Mouse (Mus musculus): ENCODE measurements around the gene Map3k19. TPM values are rescaled to one million over a fixed set of nuclear protein-coding genes. Genes with fewer than 3 reads are reported as not detected.

The Map3k19 gene
- polyA plus RNA-seq, 1 experiment from 2014 or later, result 0.88 TPM

GRCm38 (mm10) chr1:127773198-127773802 lies 81.5 kb downstream of the Map3k19 start:
- no peaks in the 10 kb centered on the region for H3K9me3 ChIP-seq (ENCODE audit: control insufficient read depth, low read length)
- H3K36me3 ChIP-seq (ENCODE audit: control insufficient read depth, insufficient read depth, low read length), result no peaks in the 10 kb centered on the region
- no peaks in the 10 kb centered on the region for H3K27me3 ChIP-seq (ENCODE audit: control insufficient read depth, insufficient read depth, low read length)
- H3K27ac ChIP-seq (ENCODE audit: low read depth, low read length), result peak overlapping the region; percentile 78
- peak; percentile 44 for ATAC-seq (ENCODE audit: low read depth)
- H3K4me3 ChIP-seq (ENCODE audit: low read depth, low read length), result peak overlapping the region; percentile 89
- peak overlapping the region; percentile 67 for H3K4me2 ChIP-seq (ENCODE audit: low read depth, low read length)
- 3% methylated on average over 14 of the region's 14 CpGs for WGBS
- peak overlapping the region; percentile 58 for H3K9ac ChIP-seq (replicated peaks; ENCODE audit: low read depth, low read length)
- H3K4me1 ChIP-seq (ENCODE audit: control insufficient read depth, insufficient read depth, low read length), result peaks cover 17% of the 10 kb centered on the region

DNA sequence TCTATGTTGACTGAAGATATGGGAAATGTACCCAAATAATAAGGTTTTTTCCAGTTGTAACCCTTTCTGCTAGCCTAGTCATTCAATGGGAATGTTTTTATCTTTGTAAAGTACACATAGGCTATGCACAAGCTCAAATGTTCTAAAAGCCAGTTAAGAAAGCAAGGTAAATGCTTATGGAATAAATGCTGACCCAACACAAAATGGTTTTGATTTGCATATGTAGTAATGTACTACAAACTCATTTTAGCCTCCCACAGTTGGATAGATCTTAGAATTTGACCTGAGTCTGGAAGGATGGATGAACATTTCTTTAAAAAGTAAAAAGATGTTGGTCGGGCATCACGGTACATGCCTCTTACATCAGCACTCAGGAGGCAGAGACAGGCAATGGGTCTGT lies 88.1 kb downstream of the Map3k19 start:
- Histone ChIP-seq H3K9me3 (ENCODE audit: control insufficient read depth, low read length) (no peaks in the 10 kb centered on the region), H3K4me3 (ENCODE audit: low read depth, low read length) (no peak overlapping the region), H3K27me3 (ENCODE audit: control insufficient read depth, insufficient read depth, low read length) (no peaks in the 10 kb centered on the region), H3K27ac (ENCODE audit: low read depth, low read length) (no peak overlapping the region), H3K4me1 (ENCODE audit: control insufficient read depth, insufficient read depth, low read length) (no peaks in the 10 kb centered on the region), H3K36me3 (ENCODE audit: control insufficient read depth, insufficient read depth, low read length) (no peaks in the 10 kb centered on the region), H3K9ac (replicated peaks; ENCODE audit: low read depth, low read length) (no peak overlapping the region), H3K4me2 (ENCODE audit: low read depth, low read length) (no peak overlapping the region)
- no peak for ATAC-seq (ENCODE audit: low read depth)
- WGBS, result 92% methylated on average over 2 of the region's 2 CpGs

GRCm38 (mm10) chr1:127765468-127765867 lies 89.4 kb downstream of the Map3k19 start:
- H3K9me3 ChIP-seq (ENCODE audit: control insufficient read depth, low read length), result no peaks in the 10 kb centered on the region
- 48% methylated on average over 2 of the region's 2 CpGs for WGBS
- no peaks in the 10 kb centered on the region for H3K4me1 ChIP-seq (ENCODE audit: control insufficient read depth, insufficient read depth, low read length)
- H3K4me3 ChIP-seq (ENCODE audit: low read depth, low read length), result no peak overlapping the region
- no peak overlapping the region for H3K9ac ChIP-seq (replicated peaks; ENCODE audit: low read depth, low read length)
- no peaks in the 10 kb centered on the region for H3K36me3 ChIP-seq (ENCODE audit: control insufficient read depth, insufficient read depth, low read length)
- no peaks in the 10 kb centered on the region for H3K27me3 ChIP-seq (ENCODE audit: control insufficient read depth, insufficient read depth, low read length)
- no peak overlapping the region for H3K27ac ChIP-seq (ENCODE audit: low read depth, low read length)
- no peak overlapping the region for H3K4me2 ChIP-seq (ENCODE audit: low read depth, low read length)
- ATAC-seq (ENCODE audit: low read depth), result no peak

Other genes starting within 250 kb of the Map3k19 start
- 57.8 and 64.5 TPM in 2 replicates for gene Tmem163, start 175.5 kb downstream of the Map3k19 start, polyA plus RNA-seq (2014; fragmentation: Nextera tagmentation; extraction: Ambion mirVana)
- 0.16 TPM in 1 of 2 replicates, not detected in the other for gene Acmsd, start 125.6 kb downstream of the Map3k19 start, polyA plus RNA-seq (2014; fragmentation: Nextera tagmentation; extraction: Ambion mirVana)
- gene Ccnt2, start 80.9 kb downstream of the Map3k19 start, polyA plus RNA-seq (2014; fragmentation: Nextera tagmentation; extraction: Ambion mirVana), result 110 and 113 TPM in 2 replicates
- 23.3 and 28.5 TPM in 2 replicates for gene Rab3gap1, start 13.7 kb upstream of the Map3k19 start, polyA plus RNA-seq (2014; fragmentation: Nextera tagmentation; extraction: Ambion mirVana)
- gene Zranb3, start 248.0 kb upstream of the Map3k19 start, polyA plus RNA-seq (2014; fragmentation: Nextera tagmentation; extraction: Ambion mirVana), result 4.1 and 4.3 TPM in 2 replicates
- gene R3hdm1, start 248.3 kb upstream of the Map3k19 start, polyA plus RNA-seq (2014; fragmentation: Nextera tagmentation; extraction: Ambion mirVana), result 93.1 and 111 TPM in 2 replicates

Data from neural tube, embryonic 14.5 days (tissue).